Mouse (Mus musculus) hindbrain, embryonic 16.5 days (tissue): ENCODE results near the gene Thada. TPM values are rescaled to one million over a fixed set of nuclear protein-coding genes. Genes with fewer than 3 reads are reported as not detected.

ENCODE experiments used
- ATAC-seq: fragments of 200-750 bp; cut with Nextera tagmentation; 2 replicates; pipeline ENCODE4 v1.8.0; 2017; ENCODE audit warnings: moderate TSS enrichment, moderate library complexity
- H3K27ac ChIP-seq: fragments of 300-500 bp; sonication (generic); 2 replicates; pipeline ENCODE4 v1.5.1; 2014; ENCODE audit warnings: low read depth, mild to moderate bottlenecking, control low read depth, low read length, moderate library complexity
- H3K27me3 ChIP-seq: fragments of 300-500 bp; sonication (generic); replicated peaks from 2 replicates; pipeline ENCODE4 v1.6.1; 2014; ENCODE audit warnings: low read length; ENCODE audit not compliant: control insufficient read depth, insufficient read depth
- H3K36me3 ChIP-seq: fragments of 300-500 bp; sonication (generic); 2 replicates; pipeline ENCODE4 v1.6.1; 2014; ENCODE audit warnings: mild to moderate bottlenecking, low read length, moderate library complexity, mixed read lengths; ENCODE audit not compliant: control insufficient read depth, insufficient read depth
- H3K4me1 ChIP-seq: fragments of 300-500 bp; sonication (generic); 2 replicates; pipeline ENCODE4 v1.6.1; 2014; ENCODE audit warnings: low read depth, low read length; ENCODE audit not compliant: control insufficient read depth, insufficient read depth
- H3K4me2 ChIP-seq: fragments of 300-500 bp; sonication (generic); 2 replicates; pipeline ENCODE4 v1.6.1; 2014; ENCODE audit warnings: mild to moderate bottlenecking, low read length, control low read depth, moderate library complexity
- H3K4me3 ChIP-seq: fragments of 300-500 bp; sonication (generic); 2 replicates; pipeline ENCODE4 v1.5.1; 2014; ENCODE audit warnings: mild to moderate bottlenecking, low read length, control low read depth, moderate library complexity
- H3K9ac ChIP-seq: fragments of 300-500 bp; sonication (generic); 2 replicates; pipeline ENCODE4 v1.6.1; 2014; ENCODE audit warnings: low read depth, mild to moderate bottlenecking, control low read depth, low read length, moderate library complexity
- H3K9me3 ChIP-seq: fragments of 300-500 bp; sonication (generic); 2 replicates; pipeline ENCODE4 v1.6.1; 2014; ENCODE audit warnings: mild to moderate bottlenecking, low read length, moderate library complexity; ENCODE audit not compliant: control insufficient read depth
- WGBS: fragments of 180-500 bp; shearing (Covaris S2); extraction: QIAGEN DNeasy Blood & Tissue Kit; methylation state at CpG from one replicate; pipeline ENCODE4 v1.1.7; 2014; 5-methylcytosine and 5-hydroxymethylcytosine counted together
- polyA plus RNA-seq: library from polyadenylated mRNA; unstranded; fragments of >200 nt; fragmentation: Nextera tagmentation; extraction: Ambion mirVana; gene quantifications from 2 replicates; pipeline ENCODE4 v1.2.1, GENCODE M21; 2015

Thada gene
- polyA plus RNA-seq, 1 experiment from 2014 or later, result 5.1 TPM

- H3K36me3 ChIP-seq, result no peaks in the 10 kb centered on the region
- no peak overlapping the region for H3K4me2 ChIP-seq
- no peaks in the 10 kb centered on the region for H3K9me3 ChIP-seq
- no peak for ATAC-seq
- H3K27me3 ChIP-seq, result no peaks in the 10 kb centered on the region
- no peak overlapping the region for H3K27ac ChIP-seq
- no peak overlapping the region for H3K4me3 ChIP-seq
- WGBS, result 36% methylated on average over 6 of the region's 6 CpGs
- no peak overlapping the region for H3K9ac ChIP-seq
- peaks cover 7% of the 10 kb centered on the region; the same call in 1 of the 2 replicates for H3K4me1 ChIP-seq
Measured at GRCm38 (mm10) chr17:84152206-84152975, 313.6 kb downstream of the Thada start.

GRCm38 (mm10) chr17:84151306-84151705, 314.7 kb downstream of the Thada start:
- Histone ChIP-seq H3K9ac (no peak overlapping the region), H3K9me3 (no peaks in the 10 kb centered on the region), H3K36me3 (no peaks in the 10 kb centered on the region), H3K27ac (no peak overlapping the region), H3K4me3 (no peak overlapping the region), H3K4me1 (peaks cover 7% of the 10 kb centered on the region; the same call in 1 of the 2 replicates), H3K4me2 (no peak overlapping the region), H3K27me3 (no peaks in the 10 kb centered on the region)
- WGBS, result 79% methylated on average over 6 of the region's 6 CpGs
- ATAC-seq, result no peak

- no peaks in the 10 kb centered on the region for H3K27me3 ChIP-seq
- no peaks in the 10 kb centered on the region for H3K9me3 ChIP-seq
- 50% methylated on average over 8 of the region's 8 CpGs for WGBS
- no peak overlapping the region for H3K27ac ChIP-seq
- no peak overlapping the region for H3K4me2 ChIP-seq
- no peak overlapping the region for H3K9ac ChIP-seq
- no peak for ATAC-seq
- peaks cover 7% of the 10 kb centered on the region; the same call in 1 of the 2 replicates for H3K4me1 ChIP-seq
- H3K4me3 ChIP-seq, result no peak overlapping the region
- no peaks in the 10 kb centered on the region for H3K36me3 ChIP-seq
Measured at GRCm38 (mm10) chr17:84150291-84150690, 315.7 kb downstream of the Thada start.

GRCm38 (mm10) chr17:84149566-84149965, 316.4 kb downstream of the Thada start:
- Histone ChIP-seq H3K36me3 (no peaks in the 10 kb centered on the region), H3K9me3 (no peaks in the 10 kb centered on the region), H3K9ac (no peak overlapping the region), H3K4me2 (no peak overlapping the region), H3K27me3 (no peaks in the 10 kb centered on the region), H3K4me1 (peaks cover 7% of the 10 kb centered on the region; the same call in 1 of the 2 replicates), H3K27ac (no peak overlapping the region), H3K4me3 (no peak overlapping the region)
- ATAC-seq, result no peak
- WGBS, result 47% methylated on average over 5 of the region's 5 CpGs

GRCm38 (mm10) chr17:84148499-84149484, 317.2 kb downstream of the Thada start:
- H3K9me3 ChIP-seq, result no peaks in the 10 kb centered on the region
- H3K9ac ChIP-seq, result no peak overlapping the region
- ATAC-seq, result peak; percentile 80
- peak overlapping the region; percentile 62 for H3K27ac ChIP-seq
- 35% methylated on average over 11 of the region's 11 CpGs for WGBS
- H3K4me1 ChIP-seq, result peaks cover 7% of the 10 kb centered on the region; the same call in 1 of the 2 replicates
- H3K4me2 ChIP-seq, result no peak overlapping the region
- no peaks in the 10 kb centered on the region for H3K27me3 ChIP-seq
- H3K4me3 ChIP-seq, result no peak overlapping the region
- no peaks in the 10 kb centered on the region for H3K36me3 ChIP-seq

GRCm38 (mm10) chr17:84147183-84148108, 318.6 kb downstream of the Thada start:
- Histone ChIP-seq H3K4me3 (no peak overlapping the region), H3K27ac (no peak overlapping the region), H3K4me2 (no peak overlapping the region), H3K36me3 (no peaks in the 10 kb centered on the region), H3K4me1 (peaks cover 5% of the 10 kb centered on the region; the same call in 1 of the 2 replicates), H3K9me3 (no peaks in the 10 kb centered on the region), H3K27me3 (no peaks in the 10 kb centered on the region), H3K9ac (no peak overlapping the region)
- 48% methylated on average over 11 of the region's 11 CpGs for WGBS
- ATAC-seq, result no peak

GRCm38 (mm10) chr17:84146458-84147182, 319.4 kb downstream of the Thada start:
- Histone ChIP-seq H3K36me3 (no peaks in the 10 kb centered on the region), H3K9me3 (no peaks in the 10 kb centered on the region), H3K4me2 (no peak overlapping the region), H3K27me3 (no peaks in the 10 kb centered on the region), H3K27ac (no peak overlapping the region), H3K9ac (no peak overlapping the region), H3K4me1 (peaks cover 5% of the 10 kb centered on the region; the same call in 1 of the 2 replicates), H3K4me3 (no peak overlapping the region)
- 55% methylated on average over 7 of the region's 7 CpGs for WGBS
- no peak for ATAC-seq

- no peak overlapping the region for H3K4me2 ChIP-seq
- no peaks in the 10 kb centered on the region for H3K9me3 ChIP-seq
- ATAC-seq, result no peak
- no peak overlapping the region for H3K27ac ChIP-seq
- H3K36me3 ChIP-seq, result no peaks in the 10 kb centered on the region
- no peaks in the 10 kb centered on the region for H3K27me3 ChIP-seq
- no peak overlapping the region for H3K4me3 ChIP-seq
- H3K9ac ChIP-seq, result 0 out of 2 replicates have a peak overlapping the region, but pooled peaks have one; percentile 2
- 16% methylated on average over 10 of the region's 10 CpGs for WGBS
- H3K4me1 ChIP-seq, result peaks cover 5% of the 10 kb centered on the region; the same call in 1 of the 2 replicates
Measured at GRCm38 (mm10) chr17:84145826-84146287, 320.1 kb downstream of the Thada start.
